Comparison of ENCODE assay signal across 16 mouse cellular contexts in the genomic region with DNA sequence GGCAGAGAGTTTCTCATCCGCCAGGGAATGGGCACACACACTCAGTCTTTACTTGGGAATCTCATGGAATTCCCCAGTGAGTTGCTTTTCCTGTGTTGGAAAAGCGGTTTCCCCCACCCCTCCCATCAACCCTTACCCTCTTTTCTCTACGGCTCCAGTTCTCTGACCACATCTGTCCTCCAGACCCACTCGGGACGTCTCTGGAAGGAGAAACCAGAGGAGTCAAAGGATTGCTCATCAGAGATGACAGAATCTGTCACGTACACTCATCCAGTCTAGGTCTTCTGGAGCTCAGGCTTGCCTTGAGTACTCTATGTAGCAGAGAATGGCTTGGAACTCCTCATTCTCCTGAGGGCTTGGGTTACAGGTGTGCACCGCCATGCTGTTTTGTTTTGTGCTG. TPM values are rescaled to one million over a fixed set of nuclear protein-coding genes. Genes with fewer than 3 reads are reported as not detected.
"Had no signal": no experiment of that assay in that cellular context is flagged by ENCODE, and none has a peak within 500 bp of the region (broad histone marks: within the 10 kb centered on the region; RNA-seq: fewer than 3 reads in every experiment).

No protein-coding gene starts in this region.

- H3K4me1 ChIP-seq: limb, embryonic 13.5 days; liver, embryonic 15.5 days; midbrain, embryonic 15.5 days; neural tube, embryonic 13.5 days; stomach, embryonic 15.5 days had no signal

- DNase-seq: kidney, adult 9 months; kidney, postnatal 36 days; layer of hippocampus, adult 9-11 months; layer of hippocampus, postnatal 36 days; lung, adult 2 months; lung, postnatal 36 days; right cerebral cortex, postnatal 14 days; thymus, postnatal 4 days had no signal

- H3K36me3 ChIP-seq: limb, embryonic 13.5 days; liver, embryonic 15.5 days; midbrain, embryonic 10.5 days; midbrain, embryonic 15.5 days; neural tube, embryonic 13.5 days; stomach, embryonic 15.5 days had no signal

- ATAC-seq: midbrain, embryonic 15.5 days had no signal

- H3K4me3 ChIP-seq: limb, embryonic 13.5 days; liver, embryonic 15.5 days; midbrain, embryonic 10.5 days; midbrain, embryonic 15.5 days; neural tube, embryonic 13.5 days; stomach, embryonic 15.5 days had no signal

- H3K9ac ChIP-seq: limb, embryonic 13.5 days; liver, embryonic 15.5 days; midbrain, embryonic 15.5 days; neural tube, embryonic 13.5 days; stomach, embryonic 15.5 days had no signal

- H3K27me3 ChIP-seq: limb, embryonic 13.5 days; midbrain, embryonic 15.5 days; neural tube, embryonic 13.5 days; stomach, embryonic 15.5 days had no signal

- H3K4me2 ChIP-seq: limb, embryonic 13.5 days; liver, embryonic 11.5 days; liver, embryonic 15.5 days; midbrain, embryonic 15.5 days; neural tube, embryonic 13.5 days; stomach, embryonic 15.5 days had no signal

- H3K9me3 ChIP-seq: limb, embryonic 13.5 days; liver, embryonic 15.5 days; midbrain, embryonic 15.5 days; neural tube, embryonic 13.5 days; stomach, embryonic 15.5 days had no signal

- H3K27ac ChIP-seq: kidney, postnatal 0 days; limb, embryonic 13.5 days; liver, embryonic 15.5 days; midbrain, embryonic 10.5 days; midbrain, embryonic 15.5 days; neural tube, embryonic 13.5 days; stomach, embryonic 15.5 days had no signal

RNA-seq across cellular contexts. Expression of a gene that starts 18.4 kb away (rescaled TPM):
- polyA plus RNA-seq: liver, embryonic 11.5 days; neural tube, embryonic 13.5 days had no signal

RNA-seq across cellular contexts. Expression of a gene that starts 18.6 kb away (rescaled TPM):
- polyA plus RNA-seq: limb, embryonic 13.5 days; liver, embryonic 11.5 days; liver, embryonic 15.5 days; midbrain, embryonic 10.5 days; midbrain, embryonic 15.5 days; neural tube, embryonic 13.5 days had no signal
